Mouse (Mus musculus): ENCODE measurements at regions not wholly inside any gene's neighbourhood (a gene's known extent, or its start where the extent isn't known, plus 50 kb on each side); places are given as distances from the start of the nearest gene placed in this dataset.
A peak's percentile ranks its signal among the peaks of the same experiment; 100 is the strongest.
"Not testable (repeated sequence)": the region's sequence is repeated elsewhere in the genome, so short reads cannot be mapped to it uniquely, and the experiment has no call there.

- DNase-seq (ENCODE audit: low read depth): no peak
Measured at GRCm38 (mm10) chr6:81818573-81818972, 104.9 kb upstream of the Gcfc2 start.

- no peak for DNase-seq (ENCODE audit: low read depth)
Measured at GRCm38 (mm10) chr6:81820078-81820477, 103.4 kb upstream of the Gcfc2 start.

- peak; percentile 45 for DNase-seq (ENCODE audit: low read depth)
Measured at GRCm38 (mm10) chr6:81839474-81840153, 83.9 kb upstream of the Gcfc2 start.

DNA sequence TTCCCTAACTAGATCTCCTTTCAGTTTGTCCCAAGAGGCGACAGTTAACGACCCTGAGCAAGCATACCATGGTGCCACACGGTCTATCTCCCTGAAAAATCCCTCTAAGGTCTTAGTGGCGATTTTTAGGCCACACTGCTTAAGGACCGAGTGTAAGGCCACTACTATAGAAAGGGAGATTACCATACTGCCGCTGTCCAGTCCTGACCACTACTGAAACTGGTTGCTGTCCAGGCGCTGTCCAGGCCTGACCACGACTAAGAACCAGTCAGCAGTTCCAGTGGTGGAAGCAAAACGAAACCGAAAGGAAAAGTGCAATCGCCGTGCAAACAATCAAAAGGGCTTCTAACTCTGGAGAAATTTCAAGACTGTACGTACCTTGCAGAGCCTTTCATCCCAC lies 55.3 kb upstream of the Gcfc2 start:
- DNase-seq (ENCODE audit: low read depth): not testable (repeated sequence)
